8 mouse cellular contexts compared by ENCODE assay signal in genomic region chr10:59166104-59166944, GRCm38 (mm10). TPM values are rescaled to one million over a fixed set of nuclear protein-coding genes. Genes with fewer than 3 reads are reported as not detected.
A peak's percentile ranks its signal among the peaks of the same experiment; 100 is the strongest.
DNase-seq lines count a peak whose midpoint lies in the region; ATAC-seq lines count a peak whose summit lies in the region.

No protein-coding gene starts in this region.

- H3K4me3 ChIP-seq in neural tube, embryonic 12.5 days, result no peak overlapping the region

- intact Hi-C loops in left cerebral cortex, postnatal 36 days (cut with DNase I), result loop anchor here (2.0 to 5.0 kb wide), 2 partner anchors 56 to 126 kb away; partner anchors contain the start of genes Sept10 and Sowahc

- 0 out of 2 replicates have a peak, but pooled peaks have one; percentile 13 for ATAC-seq in neural tube, embryonic 12.5 days (ENCODE audit: low FRiP score, low read depth)

- peaks cover 9% of the 10 kb centered on the region; the same call in 1 of the 2 replicates for H3K36me3 ChIP-seq in neural tube, embryonic 12.5 days

- no peaks in the 10 kb centered on the region for H3K27me3 ChIP-seq in neural tube, embryonic 12.5 days (replicated peaks)

- DNase-seq in ovary, postnatal 14 days (ENCODE audit: low spot score), result peak; percentile 31
- no peak for DNase-seq in ovary, postnatal 36 days (ENCODE audit: low spot score)
- DNase-seq in adrenal gland, postnatal 10 days, result peak; percentile 61
- peak; percentile 27 for DNase-seq in embryo, embryonic 9.5 days (ENCODE audit: extremely low spot score)
- peak; percentile 55 for DNase-seq in induced T-regulatory cell, adult 2 months (ENCODE audit: low read depth)
- peak; percentile 24 to 51 for DNase-seq in left cerebral cortex, postnatal 36 days (ENCODE audit: low spot score in 2 of 2)
- no peak for DNase-seq in spleen, adult 12 weeks (ENCODE audit: low spot score)

- H3K9ac ChIP-seq in neural tube, embryonic 12.5 days, result no peak overlapping the region

- H3K27ac ChIP-seq in neural tube, embryonic 12.5 days, result no peak overlapping the region

- H3K4me2 ChIP-seq in neural tube, embryonic 12.5 days (replicated peaks), result no peak overlapping the region

- WGBS in neural tube, embryonic 12.5 days, result 71% methylated on average over 14 of the region's 14 CpGs

- no peaks in the 10 kb centered on the region for H3K9me3 ChIP-seq in neural tube, embryonic 12.5 days

- no peaks in the 10 kb centered on the region for H3K4me1 ChIP-seq in neural tube, embryonic 12.5 days

RNA-seq across cellular contexts. Expression of gene Sept10, which starts 55.3 kb away (rescaled TPM):
- total RNA-seq in adrenal gland, postnatal 10 days (2021), result 10 to 100 TPM; 48.4 to 57.3 TPM
- 1 to 10 TPM; 6.4 to 7.3 TPM for total RNA-seq in left cerebral cortex, postnatal 36 days (2021)
- polyA plus RNA-seq in neural tube, embryonic 12.5 days (2016; fragmentation: Nextera tagmentation; extraction: Ambion mirVana), result 26.3 and 27.1 TPM in 2 replicates

RNA-seq across cellular contexts. Expression of gene Sowahc, which starts 55.4 kb away (rescaled TPM):
- total RNA-seq in adrenal gland, postnatal 10 days (2021), result 10 to 100 TPM; 20.1 to 22.0 TPM
- total RNA-seq in left cerebral cortex, postnatal 36 days (2021), result 1 to 10 TPM; 7.9 to 8.8 TPM
- 16.3 and 17.7 TPM in 2 replicates for polyA plus RNA-seq in neural tube, embryonic 12.5 days (2016; fragmentation: Nextera tagmentation; extraction: Ambion mirVana)

Comparison
In these comparisons a context has a peak if more than half of its experiments do, and no peak if none do; other contexts are left out.
1. DNase-seq: peak in ovary, postnatal 14 days (single experiment), adrenal gland, postnatal 10 days (single experiment), embryo, embryonic 9.5 days (single experiment), induced T-regulatory cell, adult 2 months (single experiment) and left cerebral cortex, postnatal 36 days (2 of 2); none in ovary, postnatal 36 days (single experiment) and spleen, adult 12 weeks (single experiment).
2. RNA of gene Sept10, which starts 55.3 kb away (total RNA-seq): 48.4 to 57.3 TPM in adrenal gland, postnatal 10 days; 6.4 to 7.3 TPM in left cerebral cortex, postnatal 36 days; every median in the first group is over 4 times any median in the second.